Mouse (Mus musculus) bone marrow, adult 2 months (tissue): ENCODE results near the gene Pigyl. TPM values are rescaled to one million over a fixed set of nuclear protein-coding genes. Genes with fewer than 3 reads are reported as not detected.

Experiments
- H3K27ac ChIP-seq: fragments of 200-500 bp; 2 replicates; pipeline ENCODE4 v1.5.1; 2012; ENCODE audit warnings: low read depth, mild to moderate bottlenecking, control low read depth, inconsistent platforms, low read length; ENCODE audit not compliant: control insufficient read depth, poor library complexity, insufficient read depth
- H3K4me1 ChIP-seq: fragments of 200-500 bp; 2 replicates; pipeline ENCODE4 v1.6.1; 2011; ENCODE audit warnings: low read length; ENCODE audit not compliant: control insufficient read depth, insufficient read depth
- H3K4me3 ChIP-seq: fragments of 200-500 bp; replicated peaks from 2 replicates; pipeline ENCODE3; 2011; ENCODE audit warnings: mild to moderate bottlenecking, low read depth, low read length, control low read depth; ENCODE audit not compliant: control insufficient read depth
- CTCF ChIP-seq: fragments of 200-500 bp; IDR thresholded peaks from 2 replicates; pipeline ENCODE4 v1.5.1; 2011; ENCODE audit warnings: low read length, control low read depth; ENCODE audit not compliant: control insufficient read depth, insufficient read depth
- POLR2A ChIP-seq: fragments of 200-500 bp; IDR thresholded peaks from 2 replicates; pipeline ENCODE4 v1.6.1; 2011; ENCODE audit warnings: low read depth, mild to moderate bottlenecking, control low read depth, low read length, borderline replicate concordance; ENCODE audit not compliant: control insufficient read depth
- WGBS: fragments of 180-500 bp; shearing (Covaris S2); methylation state at CpG from one replicate; pipeline ENCODE4 v1.1.7; 2018; 5-methylcytosine and 5-hydroxymethylcytosine counted together
- polyA plus RNA-seq: library from polyadenylated mRNA; stranded (reverse); fragments of >200 nt; gene quantifications from 2 replicates; pipeline ENCODE4 v1.2.4, GENCODE M21; 2011; ENCODE audit warnings: low replicate concordance; ENCODE audit not compliant: missing spikeins, insufficient read depth, insufficient read length

The Pigyl gene
- polyA plus RNA-seq, 1 experiment, result 23.3 TPM

GRCm38 (mm10) chr9:22150946-22151345, 5.7 kb upstream of the Pigyl start:
- H3K4me3 ChIP-seq, result no peak overlapping the region
- WGBS, result 74% methylated on average over 2 of the region's 2 CpGs
- TF ChIP-seq CTCF, result no peak
- no peak for TF ChIP-seq POLR2A
- H3K27ac ChIP-seq, result no peak overlapping the region
- H3K4me1 ChIP-seq, result peaks cover 2% of the 10 kb centered on the region; the same call in 1 of the 2 replicates

GRCm38 (mm10) chr9:22153810-22154209, 2.8 kb upstream of the Pigyl start:
- H3K27ac ChIP-seq, result no peak overlapping the region
- TF ChIP-seq POLR2A, result no peak
- no peak for TF ChIP-seq CTCF
- no peak overlapping the region for H3K4me3 ChIP-seq
- H3K4me1 ChIP-seq, result peaks cover 6% of the 10 kb centered on the region; the same call in 1 of the 2 replicates
- 87% methylated on average over 3 of the region's 3 CpGs for WGBS

- no peak overlapping the region for H3K27ac ChIP-seq
- peaks cover 6% of the 10 kb centered on the region; the same call in 1 of the 2 replicates for H3K4me1 ChIP-seq
- H3K4me3 ChIP-seq, result peak overlapping the region; percentile 4
- TF ChIP-seq CTCF, result peak; percentile 39; the same call in 1 of the 2 replicates
- no peak for TF ChIP-seq POLR2A
- WGBS, result 6% methylated on average over 10 of the region's 10 CpGs
Measured at GRCm38 (mm10) chr9:22155614-22156013, 1.0 kb upstream of the Pigyl start.

- WGBS, result 84% methylated on average over 34 of the region's 34 CpGs
- TF ChIP-seq POLR2A, result no peak
- TF ChIP-seq CTCF, result no peak
- Histone ChIP-seq H3K4me1 (peaks cover 6% of the 10 kb centered on the region; the same call in 1 of the 2 replicates), H3K27ac (no peak overlapping the region), H3K4me3 (peak overlapping the region; percentile 27)
Measured at GRCm38 (mm10) chr9:22157516-22158265, 1.0 kb downstream of the Pigyl start.

GRCm38 (mm10) chr9:22161299-22161698, 4.7 kb downstream of the Pigyl start:
- 80% methylated on average over 6 of the region's 6 CpGs for WGBS
- H3K27ac ChIP-seq, result no peak overlapping the region
- H3K4me1 ChIP-seq, result peaks cover 3% of the 10 kb centered on the region; the same call in 1 of the 2 replicates
- no peak for TF ChIP-seq POLR2A
- TF ChIP-seq CTCF, result no peak
- H3K4me3 ChIP-seq, result no peak overlapping the region

- no peak overlapping the region for H3K27ac ChIP-seq
- H3K4me1 ChIP-seq, result peaks cover 3% of the 10 kb centered on the region; the same call in 1 of the 2 replicates
- H3K4me3 ChIP-seq, result no peak overlapping the region
- 73% methylated on average over 9 of the region's 9 CpGs for WGBS
- TF ChIP-seq CTCF (no peak), POLR2A (no peak)
Measured at GRCm38 (mm10) chr9:22162305-22162704, 5.7 kb downstream of the Pigyl start.

GRCm38 (mm10) chr9:22162912-22163311, 6.3 kb downstream of the Pigyl start:
- Histone ChIP-seq H3K27ac (no peak overlapping the region), H3K4me1 (no peaks in the 10 kb centered on the region), H3K4me3 (no peak overlapping the region)
- TF ChIP-seq POLR2A, result no peak
- 56% methylated on average over 7 of the region's 7 CpGs for WGBS

- peak; percentile 19; the same call in 1 of the 2 replicates for TF ChIP-seq POLR2A
- no peak for TF ChIP-seq CTCF
- Histone ChIP-seq H3K4me3 (peak overlapping the region; percentile 72), H3K4me1 (no peaks in the 10 kb centered on the region), H3K27ac (peak overlapping the region; percentile 38; the same call in 1 of the 2 replicates)
- 4% methylated on average over 53 of the region's 54 CpGs for WGBS
Measured at GRCm38 (mm10) chr9:22164711-22165668, 8.3 kb downstream of the Pigyl start.
